Mouse (Mus musculus): ENCODE measurements at regions not wholly inside any gene's neighbourhood (a gene's known extent, or its start where the extent isn't known, plus 50 kb on each side); places are given as distances from the start of the nearest gene placed in this dataset.

DNA sequence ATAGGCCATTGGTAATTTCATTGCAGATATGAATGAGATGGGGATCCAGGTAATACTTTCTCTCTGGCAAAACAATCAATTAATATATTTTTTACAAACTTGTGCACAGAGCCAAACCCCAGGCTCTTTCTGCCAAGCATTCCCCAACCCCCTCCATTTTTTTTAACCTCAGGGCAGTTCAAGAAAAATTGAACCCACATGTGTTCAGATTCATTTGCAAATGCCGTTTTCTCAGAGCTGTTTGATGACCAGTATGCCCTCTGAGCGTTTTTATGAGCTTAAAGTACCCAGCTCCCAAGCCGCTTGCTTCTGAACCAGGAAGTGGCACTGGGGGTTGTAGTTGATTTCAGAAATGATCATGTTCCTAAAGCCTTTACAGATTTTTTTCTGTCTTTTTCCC, 611.4 kb upstream of the Clint1 start:
- DNase-seq (ENCODE audit: low spot score), result no peak

DNA sequence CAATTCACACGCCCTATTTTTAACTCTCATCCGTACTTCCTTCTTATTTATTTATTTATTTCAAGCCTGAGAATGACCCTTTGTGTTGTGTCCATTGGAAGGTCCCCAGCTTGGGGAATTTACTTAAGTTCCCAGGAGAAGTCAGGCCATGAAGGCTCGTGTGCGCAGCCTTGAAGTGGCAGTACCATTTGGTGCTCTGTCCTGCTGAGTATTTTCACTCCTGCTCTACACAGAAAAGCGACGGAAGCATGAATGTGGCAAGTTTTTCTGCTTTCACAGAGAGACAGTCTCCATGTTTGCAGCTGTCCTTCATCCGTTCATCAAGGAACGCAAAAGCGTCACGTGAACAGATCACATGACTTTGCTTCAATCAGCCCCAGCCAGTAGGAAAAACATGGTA, 610.2 kb upstream of the Clint1 start:
- DNase-seq (ENCODE audit: low spot score), result no peak

DNA sequence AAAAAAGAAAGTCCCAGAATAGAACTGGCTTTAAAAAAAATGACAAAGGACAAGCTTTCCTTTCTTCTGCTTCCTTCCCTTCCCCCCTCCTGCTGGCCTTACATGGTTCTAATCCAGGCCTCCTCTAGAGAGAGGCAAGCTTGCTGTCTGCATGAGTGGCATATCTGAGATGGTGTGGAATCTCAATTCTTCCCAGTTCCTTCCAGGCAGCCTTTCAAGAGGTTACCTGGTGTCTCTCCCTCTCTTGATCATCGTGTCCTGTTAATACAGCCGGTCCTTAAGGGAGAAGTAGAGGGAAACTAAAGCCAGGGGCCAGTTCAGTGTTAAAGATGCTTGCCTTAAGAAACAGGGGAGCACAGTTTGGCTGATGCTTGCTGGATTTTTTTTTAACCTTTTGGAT, 607.1 kb upstream of the Clint1 start:
- no peak for DNase-seq (ENCODE audit: low spot score)

GRCm38 (mm10) chr11:45256019-45256418, 595.8 kb upstream of the Clint1 start:
- DNase-seq (ENCODE audit: low spot score), result no peak

GRCm38 (mm10) chr11:45262198-45262597, 589.7 kb upstream of the Clint1 start:
- DNase-seq (ENCODE audit: low spot score), result no peak

DNA sequence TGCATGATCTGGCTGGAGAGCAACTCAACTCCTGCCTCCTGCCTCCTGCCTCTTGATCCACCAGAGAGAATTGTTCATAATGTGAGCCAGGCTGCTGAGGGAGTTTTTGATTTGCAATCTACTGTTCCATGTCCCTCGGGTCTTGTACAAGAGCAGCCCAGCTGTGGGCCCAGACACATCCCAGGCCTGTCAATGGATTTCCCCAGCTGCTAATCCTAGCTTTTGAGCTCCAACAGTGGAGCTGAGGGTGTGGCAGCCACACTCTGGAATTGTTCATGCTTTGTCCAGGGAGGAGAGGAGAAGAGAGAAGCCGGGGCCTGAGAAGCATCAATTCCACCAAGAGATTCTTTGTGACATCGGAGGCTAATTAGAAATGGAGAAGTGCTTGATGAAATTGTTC, 587.9 kb upstream of the Clint1 start:
- DNase-seq (ENCODE audit: low spot score), result no peak

GRCm38 (mm10) chr11:45265171-45265988, 586.5 kb upstream of the Clint1 start:
- DNase-seq (ENCODE audit: low spot score), result no peak

GRCm38 (mm10) chr11:45265989-45266302, 585.9 kb upstream of the Clint1 start:
- no peak for DNase-seq (ENCODE audit: low spot score)

DNA sequence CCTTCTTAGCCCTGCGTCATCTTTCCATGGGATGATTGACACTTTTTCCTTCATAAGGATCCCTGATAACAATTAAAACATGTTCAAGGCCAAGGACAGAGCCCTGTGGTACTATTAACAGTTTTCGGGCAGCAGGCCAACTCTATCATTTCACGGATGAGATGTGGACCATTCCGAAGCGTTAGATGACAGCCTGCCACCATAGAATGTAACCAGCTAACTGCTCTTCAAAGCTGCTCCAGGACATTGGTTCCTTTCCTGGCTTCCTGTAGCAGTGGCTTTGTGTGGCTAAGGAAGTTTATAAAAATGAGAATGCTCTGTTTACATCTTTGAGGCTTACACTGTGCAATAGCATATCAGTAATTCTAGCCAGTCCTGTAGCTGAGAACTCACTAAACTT, 582.6 kb upstream of the Clint1 start:
- DNase-seq (ENCODE audit: low spot score), result no peak

DNA sequence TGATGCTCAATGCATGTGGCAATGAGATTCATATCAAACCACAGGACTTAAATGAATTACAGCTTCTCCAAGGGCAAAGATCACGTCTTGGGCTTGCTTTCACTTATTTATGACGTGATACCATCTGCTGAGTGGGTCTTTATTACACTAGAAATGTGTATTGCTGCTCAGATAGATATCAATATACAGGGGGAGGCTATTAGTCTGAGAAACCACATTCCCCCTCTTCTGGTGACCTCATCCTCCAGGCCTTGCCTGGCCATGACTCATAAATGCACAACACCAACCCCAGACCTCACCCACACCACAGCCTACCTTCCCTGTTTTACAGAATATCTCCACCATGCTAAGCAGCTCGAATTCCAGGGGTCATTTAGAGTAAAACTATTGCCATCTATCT, 580.6 kb upstream of the Clint1 start:
- DNase-seq (ENCODE audit: low spot score), result no peak

DNA sequence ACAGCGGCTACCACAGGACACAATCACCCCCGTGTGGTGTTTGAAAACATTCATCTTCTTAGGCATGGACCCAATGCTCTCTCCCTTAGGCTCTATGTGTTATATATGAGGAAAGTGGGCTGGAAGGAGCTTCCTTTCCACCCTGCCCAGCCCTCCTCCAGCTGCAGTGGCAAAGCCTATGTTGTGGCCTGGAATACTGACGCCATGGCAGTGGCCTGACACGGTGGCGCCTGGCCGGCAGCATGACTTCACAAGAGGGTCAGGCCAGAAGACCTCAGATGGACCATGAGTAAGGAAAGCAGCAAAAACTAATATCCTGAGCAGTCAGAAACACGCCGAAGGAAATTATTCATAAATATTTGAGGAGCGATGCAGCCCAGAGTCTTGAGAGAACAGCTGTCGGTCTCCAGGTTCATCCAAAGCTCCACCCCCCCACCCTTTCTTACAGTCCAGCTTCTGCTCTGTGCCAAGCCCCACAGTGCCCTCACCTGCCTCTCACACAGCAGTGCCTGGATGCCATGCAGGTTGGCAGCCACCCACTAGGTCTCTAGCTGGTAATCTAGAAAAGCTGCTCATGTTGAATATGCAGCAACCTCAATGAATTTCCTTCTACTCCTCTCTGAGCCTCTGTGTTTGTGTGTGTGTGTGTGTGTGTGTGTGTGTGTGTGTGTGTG, 577.3 kb upstream of the Clint1 start:
- no peak for DNase-seq (ENCODE audit: low spot score)

DNA sequence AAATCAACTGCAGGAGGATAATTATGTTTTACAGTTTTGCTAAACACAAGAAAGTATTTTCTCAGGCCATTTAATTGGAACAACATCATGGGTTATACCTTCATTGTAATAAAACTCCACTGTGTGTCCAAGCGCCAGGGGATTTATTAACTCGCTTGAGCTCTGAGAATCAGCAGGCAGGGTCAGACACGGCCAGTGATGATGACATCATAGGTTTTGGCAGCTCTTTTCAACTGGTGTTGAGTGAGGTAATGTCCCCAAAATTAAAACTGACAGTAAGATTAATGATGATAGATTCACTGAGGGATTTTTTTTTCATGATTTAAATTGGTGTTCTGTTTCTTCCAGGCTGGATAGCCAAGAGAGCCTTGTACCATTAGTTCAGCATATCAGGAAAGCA, 576.7 kb upstream of the Clint1 start:
- no peak for DNase-seq (ENCODE audit: low spot score)

GRCm38 (mm10) chr11:45296772-45297171, 555.1 kb upstream of the Clint1 start:
- no peak for DNase-seq (ENCODE audit: low spot score)

DNA sequence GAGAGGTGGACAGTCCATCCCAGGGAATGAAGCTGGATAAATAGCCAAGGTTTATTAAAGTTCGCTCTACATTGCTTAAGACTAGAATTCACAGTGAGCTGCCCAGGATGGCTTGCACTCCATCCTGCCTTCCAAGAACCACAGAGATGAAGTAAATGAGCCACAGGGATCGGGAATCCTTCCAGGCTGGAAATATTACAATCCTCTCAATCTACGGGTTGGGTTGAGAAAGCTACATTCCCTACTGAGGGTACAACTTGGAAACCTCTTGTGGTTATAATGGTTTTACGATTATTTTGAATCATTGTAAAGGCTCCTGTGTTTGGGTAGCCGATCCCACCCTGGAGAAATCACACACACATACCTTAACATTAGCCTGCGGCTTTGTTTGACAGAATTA, 539.9 kb upstream of the Clint1 start:
- DNase-seq (ENCODE audit: low spot score), result no peak

GRCm38 (mm10) chr11:45323766-45324165, 528.1 kb upstream of the Clint1 start:
- DNase-seq (ENCODE audit: low spot score), result no peak

- no peak for DNase-seq (ENCODE audit: low spot score)
Measured at GRCm38 (mm10) chr11:45330319-45330718, 521.5 kb upstream of the Clint1 start.

DNA sequence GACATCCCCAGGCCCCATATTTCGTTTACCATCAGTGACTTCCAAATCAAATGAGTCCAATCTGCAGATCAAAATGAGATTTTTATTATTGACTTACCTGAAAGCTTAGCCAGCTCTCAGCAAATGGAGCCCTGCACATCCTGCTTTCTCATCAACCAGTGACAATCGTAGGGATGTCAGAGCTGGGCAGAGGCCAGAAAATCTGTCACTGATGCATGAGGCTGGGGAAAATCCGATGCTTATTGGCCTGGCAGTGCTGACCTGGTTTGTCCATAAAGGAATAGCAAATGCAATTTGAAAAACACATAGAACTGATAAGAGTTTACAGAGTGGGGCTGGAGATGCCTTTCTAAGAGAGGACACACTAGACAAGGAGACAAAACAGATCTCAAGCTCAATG, 518.1 kb upstream of the Clint1 start:
- no peak for DNase-seq (ENCODE audit: low spot score)

DNA sequence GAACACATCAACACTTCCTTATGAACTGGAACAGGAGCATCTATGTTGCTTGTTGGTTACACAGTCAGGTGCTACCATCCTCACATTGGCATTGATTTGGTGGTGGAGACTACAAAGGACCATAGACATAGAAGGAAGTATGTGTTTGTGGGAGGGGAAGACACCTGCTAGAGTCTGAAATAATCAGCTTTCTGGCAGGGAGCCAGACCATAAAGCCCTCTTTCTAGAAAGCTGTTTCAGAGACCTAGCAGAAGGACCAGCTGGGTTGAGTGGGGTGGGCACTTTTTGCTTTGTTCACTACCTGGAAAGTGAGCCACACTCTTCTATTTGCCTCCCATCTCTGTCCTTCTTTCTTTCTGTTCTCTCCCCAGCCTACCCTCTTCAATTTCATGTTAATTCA, 502.5 kb upstream of the Clint1 start:
- no peak for DNase-seq (ENCODE audit: low spot score)

DNA sequence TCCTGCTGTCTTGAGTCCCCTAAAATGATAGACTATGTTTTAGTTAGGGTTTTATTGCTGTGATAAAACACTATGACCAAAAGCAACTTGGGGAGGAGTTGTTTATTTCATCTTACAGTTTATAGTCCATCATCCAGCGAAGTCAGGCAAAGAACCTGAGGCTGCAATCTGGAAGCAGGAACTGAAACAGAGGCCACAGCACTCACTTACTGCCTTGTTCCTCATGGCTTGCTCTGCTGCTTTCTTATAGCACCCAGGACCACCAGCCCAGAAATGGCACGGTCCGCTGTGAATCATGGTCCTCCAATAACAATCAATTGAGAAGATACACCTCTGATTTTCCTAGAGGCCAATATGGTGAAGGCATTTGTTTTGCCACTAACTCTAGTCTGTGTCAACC, 486.5 kb upstream of the Clint1 start:
- no peak for DNase-seq (ENCODE audit: low spot score)

DNA sequence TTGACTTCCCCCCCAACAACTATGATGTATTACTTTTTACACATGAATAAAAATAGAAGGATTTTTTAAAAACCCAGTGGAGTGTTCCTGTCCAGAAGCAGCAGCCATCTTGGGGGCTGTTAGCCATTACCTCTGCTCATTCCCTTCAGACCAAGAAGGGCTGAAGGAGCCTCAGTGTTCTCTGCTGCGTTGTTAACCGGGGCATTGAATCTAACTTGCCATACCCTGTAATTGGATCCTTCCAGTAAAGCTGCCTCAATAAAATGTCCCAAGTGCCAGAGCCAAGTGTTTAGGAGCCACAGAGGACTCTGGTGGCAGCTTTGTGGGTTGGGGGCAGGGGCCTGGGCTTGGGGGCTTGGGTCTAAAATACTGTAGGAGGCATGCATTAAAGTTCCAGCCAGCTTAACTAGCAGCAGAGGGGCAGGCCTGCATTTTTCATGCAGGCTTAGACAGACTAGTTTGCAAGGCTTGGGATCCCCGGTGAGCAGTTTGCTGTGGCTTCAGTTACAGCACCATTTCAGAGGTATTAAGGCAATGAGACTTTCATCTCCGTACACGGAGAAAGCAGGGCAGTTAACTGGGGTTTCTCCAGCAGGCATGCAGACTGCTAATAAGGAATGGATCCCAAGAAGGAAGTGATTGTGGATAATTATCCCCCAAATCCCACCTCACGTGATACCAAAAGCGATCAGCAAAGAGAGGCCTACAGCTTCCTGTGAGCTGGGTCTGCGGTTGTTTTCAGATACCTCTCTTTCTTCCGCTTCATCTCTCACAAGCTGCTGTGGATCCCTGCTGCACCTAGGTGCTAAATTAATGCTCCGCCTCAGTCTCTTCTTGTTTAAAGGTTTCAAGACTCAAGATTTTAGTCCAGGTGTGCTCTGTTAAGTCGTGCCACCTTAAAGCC, 462.4 kb upstream of the Clint1 start:
- no peak for DNase-seq (ENCODE audit: low spot score)

GRCm38 (mm10) chr11:45396009-45396408, 455.8 kb upstream of the Clint1 start:
- no peak for DNase-seq (ENCODE audit: low spot score)

DNA sequence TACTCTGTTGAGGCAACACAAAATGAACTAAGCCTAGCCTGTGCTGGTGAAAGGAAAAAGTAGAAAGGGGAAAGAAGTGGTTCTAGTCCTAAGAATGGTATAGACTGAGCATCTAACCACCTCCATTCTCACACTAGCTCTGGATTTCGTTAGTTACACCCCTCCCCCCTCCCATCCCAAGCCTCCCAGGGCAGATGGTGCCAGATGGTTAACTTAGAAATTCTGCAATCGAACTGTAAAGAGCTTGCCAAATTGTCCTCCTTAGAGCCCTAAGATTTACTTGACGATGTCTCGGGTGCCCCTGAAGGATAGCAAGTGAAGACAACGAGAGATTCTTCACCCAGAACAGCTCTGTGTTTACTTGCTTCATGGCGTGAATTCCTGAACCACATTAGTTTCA, 453.7 kb upstream of the Clint1 start:
- DNase-seq (ENCODE audit: low spot score), result no peak

All from thymus, postnatal 0 days (tissue).